In genomic region chr8:75212631-75213306, GRCm38 (mm10) we compare ENCODE assay signal across 8 mouse cellular contexts. TPM values are rescaled to one million over a fixed set of nuclear protein-coding genes. Genes with fewer than 3 reads are reported as not detected.
A peak's percentile ranks its signal among the peaks of the same experiment; 100 is the strongest.
DNase-seq lines count a peak whose midpoint lies in the region; ATAC-seq and TF ChIP-seq lines count a peak whose summit lies in the region.

No protein-coding gene starts in this region.

- no peaks in the 10 kb centered on the region for H3K9me3 ChIP-seq in hindbrain, postnatal 0 days (ENCODE audit: low read length)

- ATAC-seq in hindbrain, postnatal 0 days, result peak; percentile 92

- DNase-seq in ZHBTc4 (ENCODE audit: low read depth, low spot score), result peak; percentile 90
- DNase-seq in cerebellum, postnatal 4 days (ENCODE audit: low spot score in 2 of 2), result peak; percentile 76 to 85
- peak; percentile 84 for DNase-seq in gastrocnemius, postnatal 10 days
- peak; percentile 82 for DNase-seq in hindbrain, postnatal 0 days (ENCODE audit: low spot score)
- peak; percentile 87 to 92 for DNase-seq in left cerebral cortex, adult 18-20 months (ENCODE audit: low spot score in 2 of 2)
- peak; percentile 89 to 90 for DNase-seq in lung, postnatal 4 days
- peak; percentile 81 to 84 for DNase-seq in right cerebral cortex, adult 2 months (ENCODE audit: low spot score in 2 of 2)
- DNase-seq in urinary bladder, adult 2 months (ENCODE audit: low spot score), result peak; percentile 82

- peaks cover 13% of the 10 kb centered on the region for H3K4me1 ChIP-seq in hindbrain, postnatal 0 days (ENCODE audit: insufficient read depth, low read length)

- H3K36me3 ChIP-seq in hindbrain, postnatal 0 days (ENCODE audit: insufficient read depth, low read length), result no peaks in the 10 kb centered on the region

- 2% methylated on average over 60 of the region's 63 CpGs for WGBS in hindbrain, postnatal 0 days

- no peak overlapping the region for H3K27ac ChIP-seq in hindbrain, postnatal 0 days

- peak overlapping the region; percentile 56 for H3K4me3 ChIP-seq in hindbrain, postnatal 0 days (ENCODE audit: low read length)

- no peak for TF ChIP-seq CTCF in hindbrain, postnatal 0 days (IDR thresholded peaks at IDR 0.05; ENCODE audit: low read depth)

- H3K9ac ChIP-seq in hindbrain, postnatal 0 days (replicated peaks; ENCODE audit: low read length), result peak overlapping the region; percentile 43; the same call in 1 of the 2 replicates

- peaks cover 23% of the 10 kb centered on the region; the same call in 1 of the 2 replicates for H3K27me3 ChIP-seq in hindbrain, postnatal 0 days (ENCODE audit: insufficient read depth, low read length)

- peak overlapping the region; percentile 90 for H3K4me2 ChIP-seq in hindbrain, postnatal 0 days (ENCODE audit: low read depth, low read length)

RNA-seq across cellular contexts. Expression of gene Rasd2, which starts 1.0 kb away (rescaled TPM):
- 1 to 10 TPM; 1.4 TPM for total RNA-seq in gastrocnemius, postnatal 10 days (2021)
- 7.2 and 9.5 TPM in 2 replicates for total RNA-seq in hindbrain, postnatal 0 days (2014; rRNA removed)
- 3.6 TPM in 2 replicates for polyA plus RNA-seq in hindbrain, postnatal 0 days (2015; fragmentation: Nextera tagmentation; extraction: Ambion mirVana)
- 100 to 1,000 TPM; 109 to 128 TPM for total RNA-seq in left cerebral cortex, adult 18-20 months (2021)
- 6.9 and 13.6 TPM in 2 replicates for polyA plus RNA-seq in urinary bladder, adult 2 months (2012; rRNA removed)

Comparison
In these comparisons a context has a peak if more than half of its experiments do, and no peak if none do; other contexts are left out.
1. RNA of gene Rasd2, which starts 1.0 kb away (total RNA-seq): 109 to 128 TPM in left cerebral cortex, adult 18-20 months; 7.2 to 9.5 TPM in hindbrain, postnatal 0 days and 1.4 TPM in gastrocnemius, postnatal 10 days; every median in the first group is over 10 times any median in the second.
2. Peak in every context shown above with its lines, with median percentiles within 50 percentile points of each other: DNase-seq.